Mouse (Mus musculus) small intestine, adult 2 months (tissue): Measurements from ENCODE around the gene Fam78b.

Experiments
- CTCF ChIP-seq: fragments of 200-500 bp; IDR thresholded peaks from 2 replicates; pipeline ENCODE4 v1.5.1; 2012; ENCODE audit warnings: low read depth, mild to moderate bottlenecking, control low read depth, inconsistent platforms, low read length, moderate library complexity, mixed read lengths; ENCODE audit not compliant: insufficient replicate concordance, insufficient read length; ENCODE audit errors: extremely low read depth
- POLR2A ChIP-seq: fragments of 200-500 bp; IDR thresholded peaks from 2 replicates; pipeline ENCODE4 v1.6.1; 2012; ENCODE audit warnings: low read depth, mild to moderate bottlenecking, control low read depth, inconsistent platforms, low read length, moderate library complexity

DNA sequence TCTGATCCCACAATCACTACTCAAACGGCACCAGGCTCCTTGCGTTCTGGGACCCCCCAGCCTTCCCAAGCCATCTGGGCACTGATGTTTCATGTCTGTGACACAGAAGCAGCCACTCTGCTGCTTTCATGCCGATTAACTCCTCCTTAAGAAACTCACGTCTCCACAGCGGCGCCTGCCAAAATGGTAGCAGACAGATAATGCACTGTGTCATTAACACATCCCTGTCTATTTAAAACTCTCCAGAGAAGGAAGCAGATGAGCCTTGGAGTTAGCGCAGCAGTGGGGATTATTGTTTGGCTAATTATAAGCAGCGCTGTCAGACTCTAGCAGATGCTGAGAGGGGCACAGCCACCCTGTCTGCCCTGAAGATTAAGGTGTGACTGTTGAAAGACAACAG lies 118.2 kb downstream of the Fam78b start:
- TF ChIP-seq CTCF (no peak), POLR2A (no peak)
